Mouse (Mus musculus) 416B (cell line): ENCODE results near the gene Psmg3.

Experiments used
- DNase-seq: peaks from one replicate; pipeline ENCODE4 v3.0.0; 2011; ENCODE audit warnings: low read depth

The Psmg3 gene

DNA sequence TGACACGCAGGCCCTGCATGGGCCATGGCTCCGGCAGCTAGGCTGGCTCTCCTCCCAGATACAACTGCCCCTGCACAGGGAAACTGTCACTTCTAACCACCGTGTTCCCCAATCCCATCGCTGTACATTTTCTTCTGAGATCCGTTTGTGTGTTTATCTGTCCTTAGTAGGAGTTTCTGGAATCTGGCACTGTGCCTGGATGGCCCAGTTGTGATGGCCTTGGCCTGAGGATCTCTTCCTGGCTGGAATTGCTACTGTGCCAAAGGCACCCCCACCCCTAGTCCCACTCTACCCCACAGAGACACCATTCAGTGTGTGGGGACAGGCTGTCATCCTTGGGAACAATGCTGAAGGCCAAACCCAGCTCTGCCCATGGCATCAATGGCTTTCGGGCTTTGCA is 10.7 kb downstream of the Psmg3 start:
- DNase-seq: no peak

DNA sequence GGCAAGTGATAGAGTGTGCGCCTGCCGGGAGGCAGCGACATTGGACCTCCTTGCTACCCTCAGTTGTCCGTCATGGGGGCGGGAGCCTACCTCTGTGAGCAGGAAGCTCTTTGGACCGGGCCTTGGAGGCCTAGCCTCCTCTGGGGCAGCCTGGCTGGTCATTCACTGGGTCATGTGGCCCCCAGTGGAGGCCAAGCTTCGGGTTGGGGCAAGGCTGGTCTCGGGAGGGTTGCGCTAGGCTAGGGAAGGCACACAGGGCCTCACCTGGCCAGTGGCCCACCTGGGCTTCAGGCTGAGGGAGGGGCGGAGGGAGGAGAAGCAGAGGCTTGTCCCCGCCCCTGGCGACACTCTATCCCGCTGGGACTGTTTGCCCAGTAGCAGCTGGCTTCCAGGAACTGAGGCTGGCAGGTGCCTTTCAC is 12.7 kb downstream of the Psmg3 start:
- no peak for DNase-seq

DNA sequence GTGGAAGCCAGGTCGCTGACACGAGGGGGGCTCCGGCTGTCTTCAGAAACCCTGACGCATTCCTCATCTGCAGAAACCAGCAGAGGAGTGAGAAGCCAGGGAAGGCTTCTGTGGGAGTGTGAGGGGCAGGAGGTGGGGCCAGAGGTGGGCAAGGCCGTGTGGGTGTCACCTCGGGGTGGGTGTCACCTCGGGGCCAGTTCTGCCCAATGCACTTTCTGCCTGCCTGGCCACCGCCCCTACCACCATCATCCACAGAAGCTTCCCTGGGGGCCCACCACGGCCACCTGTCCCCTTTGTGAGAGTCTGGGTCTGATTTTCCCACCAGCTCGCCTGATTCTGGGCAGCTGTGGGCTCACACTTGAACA is 13.6 kb downstream of the Psmg3 start:
- no peak for DNase-seq

DNA sequence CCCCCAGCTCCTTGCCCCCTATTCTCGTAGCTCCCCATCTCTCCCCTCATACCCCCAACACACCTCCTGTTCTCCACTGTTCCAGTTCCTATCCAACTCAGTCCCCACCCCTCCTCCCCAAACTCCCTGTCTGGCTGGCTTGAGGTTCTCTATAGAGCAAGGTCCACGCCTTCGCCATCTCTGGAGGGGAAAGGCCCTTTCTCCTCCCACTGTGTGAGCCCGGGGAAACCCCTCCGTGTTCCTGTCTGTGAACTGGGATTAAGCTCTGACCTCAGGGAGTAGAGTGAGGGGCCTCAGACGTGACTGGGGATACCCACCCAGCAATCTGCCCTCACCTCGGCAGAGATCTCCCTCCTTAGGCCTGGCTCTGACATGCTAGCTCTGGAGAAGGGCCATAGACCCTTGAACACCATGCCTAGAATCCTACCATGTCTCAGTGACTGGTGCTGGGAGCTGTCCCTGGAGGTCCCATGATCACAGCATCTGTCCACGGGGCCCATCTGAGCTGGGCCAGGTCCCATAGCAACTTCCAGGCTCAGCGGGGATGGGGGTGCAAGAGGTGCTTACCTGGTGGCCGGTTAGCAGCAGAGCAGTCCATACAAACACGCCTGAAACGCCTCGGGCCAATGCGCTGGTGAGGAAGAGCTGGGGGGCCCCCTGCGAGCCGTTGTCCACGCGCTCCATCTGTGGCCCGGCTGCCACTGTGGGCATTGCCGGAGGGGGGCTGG is 14.1 kb downstream of the Psmg3 start:
- no peak for DNase-seq

DNA sequence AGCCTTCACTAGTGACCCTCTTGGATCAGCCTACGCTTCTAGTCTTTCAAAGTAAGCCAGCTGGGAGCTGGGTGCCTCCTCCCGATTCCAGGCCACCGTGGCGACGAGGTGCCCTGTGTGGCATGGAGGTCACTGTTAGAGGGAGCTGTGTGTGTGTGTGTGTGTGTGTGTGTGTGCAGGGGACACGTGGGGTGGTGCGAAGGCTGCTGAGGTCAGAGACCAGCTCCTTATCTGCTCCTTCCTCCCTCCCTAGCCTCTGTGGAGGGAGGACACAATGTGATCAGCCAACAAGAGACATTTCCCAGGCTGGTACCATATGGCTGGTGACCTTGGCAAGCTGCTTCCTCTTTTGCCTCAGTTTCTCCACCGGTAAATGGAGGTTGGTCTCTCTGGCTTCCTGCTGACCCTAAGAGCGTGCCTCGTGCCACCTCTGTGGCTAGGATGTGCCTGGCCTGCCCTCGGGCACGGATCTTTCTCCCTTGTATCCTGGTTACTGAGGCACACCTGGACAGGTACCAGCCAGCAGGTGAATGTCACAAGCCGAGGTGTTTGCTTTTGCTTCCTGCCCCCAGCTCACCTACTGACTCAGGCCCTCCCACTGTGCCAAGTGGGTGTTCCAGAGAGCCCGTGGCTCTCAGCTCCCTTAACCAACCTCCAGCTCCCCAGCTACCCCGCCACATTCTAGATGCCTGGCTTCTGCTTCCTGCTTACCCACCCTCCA is 14.8 kb downstream of the Psmg3 start:
- peak; percentile 45 for DNase-seq

DNA sequence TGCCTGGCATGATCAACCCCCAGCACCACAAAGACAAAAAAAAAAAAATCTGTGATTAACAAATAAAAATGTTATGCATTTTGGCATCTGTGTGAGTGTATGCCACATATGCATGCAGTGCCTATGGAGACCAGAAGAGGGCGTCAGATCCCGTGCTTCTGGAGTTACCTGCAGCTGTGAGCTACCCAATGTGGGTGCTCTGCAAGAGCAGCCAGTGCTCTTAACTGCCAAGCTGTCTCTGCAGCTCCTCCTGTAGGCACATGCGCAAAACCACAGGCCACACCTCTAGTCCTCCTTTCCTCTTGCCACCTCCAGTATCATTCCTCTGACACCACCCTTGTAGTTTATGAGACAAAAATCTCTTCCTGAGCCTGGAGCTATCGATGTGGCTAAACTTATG is 17.3 kb downstream of the Psmg3 start:
- peak; percentile 67 for DNase-seq

DNA sequence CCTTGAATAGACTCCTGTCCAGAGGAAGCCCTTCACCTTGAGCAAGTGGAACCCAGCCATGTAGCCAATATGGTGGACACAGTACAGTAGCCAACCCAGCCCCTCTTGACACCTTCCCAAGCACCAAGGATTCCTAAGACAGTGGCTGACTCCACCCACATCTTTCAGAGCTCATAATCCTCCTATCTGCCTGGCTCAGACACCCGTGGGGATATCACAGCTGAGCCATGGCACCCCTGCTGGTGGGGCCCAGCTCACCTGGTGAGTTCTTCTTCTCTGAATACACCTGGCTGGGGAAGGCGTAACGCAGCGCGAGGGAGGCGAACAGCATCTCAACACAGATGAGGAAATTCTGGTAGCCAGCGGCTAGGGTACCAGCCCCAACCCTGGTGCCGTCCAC is 20.8 kb downstream of the Psmg3 start:
- no peak for DNase-seq

DNA sequence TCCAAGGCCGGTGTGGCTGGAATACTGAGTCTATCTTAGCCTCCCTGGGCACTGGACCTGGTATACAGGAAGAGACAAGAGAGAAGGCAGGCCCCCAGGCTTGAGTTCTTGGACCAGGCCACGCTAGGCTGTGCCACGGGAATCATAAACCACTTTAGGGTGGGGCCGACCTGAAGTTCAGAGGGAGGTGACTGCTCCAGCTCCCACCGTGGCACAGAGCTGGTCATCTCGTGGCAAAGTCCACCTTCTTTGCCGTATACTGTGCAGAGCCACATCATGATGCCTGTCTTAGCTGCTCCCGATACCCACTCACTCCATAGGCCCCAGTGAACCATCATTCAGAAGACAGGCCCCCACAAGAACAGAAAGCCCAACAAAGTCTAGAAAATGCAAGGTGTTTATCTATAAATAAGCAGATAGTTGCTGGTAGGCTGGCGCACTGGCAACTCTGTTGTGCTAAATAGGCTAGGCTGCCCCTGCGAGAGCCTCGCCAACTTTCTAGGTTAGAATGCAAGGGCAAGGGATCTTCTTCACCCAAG is 22.0 kb downstream of the Psmg3 start:
- DNase-seq: no peak

DNA sequence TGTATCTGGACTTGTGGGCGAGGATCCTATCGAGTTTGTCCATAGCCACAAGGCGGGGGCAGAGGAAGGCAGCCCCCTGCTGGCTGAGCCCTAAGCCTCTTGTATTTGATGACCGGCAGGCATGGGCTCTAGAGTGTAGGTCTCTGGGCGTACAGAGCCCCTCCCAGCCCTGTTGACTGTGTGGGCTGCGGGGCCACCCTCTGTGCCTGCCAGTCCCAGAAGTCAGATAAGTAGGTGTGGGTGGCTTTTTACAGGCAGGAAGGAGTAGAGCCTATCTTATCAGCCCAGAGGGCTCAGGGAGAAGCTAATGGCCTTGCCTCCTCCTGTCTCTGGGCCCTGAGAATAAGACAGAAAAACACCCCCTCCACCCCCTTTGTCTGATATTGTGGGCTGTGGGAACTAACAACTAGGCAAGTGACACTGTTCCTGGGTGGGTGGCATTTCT is 22.6 kb downstream of the Psmg3 start:
- DNase-seq: peak; percentile 81

DNA sequence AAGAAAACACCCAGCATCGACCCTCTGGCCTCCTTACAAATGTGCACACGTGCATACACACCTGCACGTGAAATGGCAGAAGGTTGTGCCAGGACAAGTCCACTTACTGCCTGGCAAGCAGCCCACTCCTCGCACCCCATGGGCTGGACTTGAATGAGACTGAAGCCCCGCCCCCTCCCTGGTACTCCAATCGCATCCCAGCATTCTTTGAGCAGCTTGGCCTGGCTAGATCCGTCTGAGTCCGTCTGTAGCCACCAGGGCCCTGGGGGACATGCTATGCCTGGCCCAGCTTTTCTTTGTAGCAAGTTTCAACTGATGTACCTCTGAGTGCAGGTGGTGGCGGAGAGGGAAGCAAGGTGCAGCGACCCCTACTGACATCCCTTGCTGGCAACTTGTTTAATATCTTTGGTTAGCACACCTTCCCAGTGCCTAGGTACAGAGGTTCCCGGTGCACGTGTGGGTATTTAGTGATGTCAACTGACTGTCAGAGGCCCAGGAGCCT is 23.0 kb downstream of the Psmg3 start:
- peak; percentile 42 for DNase-seq

DNA sequence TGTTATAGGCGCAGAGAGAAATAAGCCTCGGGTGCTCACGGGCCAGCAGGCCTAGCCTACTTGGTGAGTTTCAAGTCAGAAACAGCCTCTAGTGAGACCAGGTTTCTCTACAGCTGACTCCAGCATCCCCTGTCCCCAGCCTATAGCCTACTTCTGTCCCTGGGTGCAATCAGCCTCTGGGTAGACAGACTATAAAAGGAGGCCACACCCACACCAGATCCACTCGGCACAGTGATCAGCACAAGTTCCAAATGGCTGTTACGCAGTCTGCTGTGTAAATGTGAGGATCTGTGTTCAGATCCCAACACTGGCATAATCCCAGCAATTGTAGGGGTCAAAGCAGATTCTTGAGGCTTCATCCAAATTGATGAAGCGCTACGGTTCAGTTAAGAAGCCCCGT is 23.5 kb downstream of the Psmg3 start:
- no peak for DNase-seq

DNA sequence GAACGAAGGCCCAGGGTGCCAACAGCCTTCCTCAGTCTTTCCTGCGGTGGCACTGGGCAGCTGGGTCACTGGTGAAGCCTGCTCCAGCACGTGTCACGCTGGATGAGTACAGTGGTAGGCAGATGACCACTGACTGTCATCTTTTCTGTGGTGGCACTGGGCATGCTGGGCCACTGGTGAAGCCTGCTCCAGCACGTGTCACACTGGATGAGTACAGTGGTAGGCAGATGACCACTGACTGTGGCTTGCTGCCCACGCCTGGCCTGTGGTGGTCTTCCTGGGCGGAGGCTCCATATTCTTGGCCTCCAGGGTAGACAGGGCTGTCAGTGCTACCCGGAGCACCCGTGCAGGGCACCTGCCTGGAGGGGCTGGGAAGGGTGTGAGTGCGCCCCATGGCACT is 24.8 kb downstream of the Psmg3 start:
- DNase-seq: no peak

DNA sequence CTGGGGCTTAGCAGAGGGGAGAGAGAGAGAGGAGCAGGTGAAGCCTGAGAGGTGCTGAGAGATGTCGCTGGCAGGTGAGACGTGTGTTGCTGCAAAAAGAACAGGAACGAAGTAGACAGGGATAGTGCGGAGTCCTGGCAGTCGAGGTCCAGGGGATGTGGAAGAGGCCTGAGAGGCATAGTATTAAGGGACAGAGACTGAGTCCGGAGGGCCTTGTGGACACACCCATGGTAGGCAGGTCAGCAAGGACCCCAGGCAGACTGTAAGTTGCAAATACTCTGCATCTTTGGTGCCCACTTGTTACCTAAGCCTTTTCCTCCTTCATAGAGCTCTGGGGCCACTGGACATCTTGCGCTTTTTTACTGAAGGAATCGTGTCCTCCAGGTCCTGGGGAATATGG is 25.5 kb downstream of the Psmg3 start:
- DNase-seq: no peak

DNA sequence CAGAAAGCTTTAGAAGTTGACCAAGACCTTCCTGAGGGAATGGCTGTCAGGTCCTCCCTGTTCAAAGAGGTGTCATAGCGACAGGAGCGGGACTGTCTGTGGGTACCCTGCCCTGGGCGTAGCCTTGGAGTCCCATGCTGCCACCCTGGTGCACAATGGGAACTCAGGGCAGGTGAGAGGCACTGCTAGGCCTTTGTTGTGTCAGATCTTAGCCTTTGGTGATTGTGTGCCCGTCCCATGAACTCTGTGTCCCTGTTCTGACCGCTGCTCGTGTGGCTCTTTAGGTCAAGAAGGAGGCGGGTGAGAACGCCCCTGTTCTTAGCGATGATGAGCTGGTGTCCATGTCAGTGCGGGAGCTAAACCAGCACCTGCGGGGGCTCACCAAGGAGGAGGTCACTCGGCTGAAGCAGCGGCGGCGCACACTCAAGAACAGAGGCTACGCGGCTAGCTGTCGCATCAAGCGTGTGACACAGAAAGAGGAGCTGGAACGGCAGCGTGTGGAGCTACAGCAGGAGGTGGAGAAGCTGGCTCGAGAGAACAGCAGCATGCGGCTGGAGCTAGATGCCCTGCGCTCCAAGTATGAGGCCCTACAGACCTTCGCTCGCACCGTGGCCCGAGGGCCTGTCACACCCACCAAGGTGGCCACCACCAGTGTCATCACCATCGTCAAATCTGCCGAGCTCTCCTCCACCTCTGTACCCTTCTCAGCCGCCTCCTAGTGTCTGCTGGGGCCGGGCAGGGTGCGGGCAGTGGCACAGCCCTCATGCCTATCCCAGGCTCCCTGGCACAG is 26.7 kb downstream of the Psmg3 start:
- DNase-seq: no peak

DNA sequence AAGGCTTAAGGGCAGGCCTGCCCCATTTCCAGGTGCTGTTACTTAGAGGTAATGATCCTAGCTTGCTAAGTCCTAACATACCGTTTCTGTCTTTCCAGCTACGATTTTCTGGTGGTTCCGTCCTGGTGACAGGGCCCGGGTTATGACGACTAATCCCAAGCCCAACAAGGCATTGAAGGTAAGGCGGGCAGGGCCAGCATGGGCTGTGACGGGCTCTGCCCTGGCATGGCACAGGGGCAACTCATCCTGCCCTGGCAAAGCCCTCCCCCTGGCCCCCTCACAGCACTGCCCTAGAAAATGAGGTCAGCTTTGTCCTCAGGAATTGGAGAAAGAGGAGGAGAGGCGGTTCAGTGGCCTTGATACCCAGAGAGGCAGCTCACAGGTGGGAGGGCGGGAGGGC is 27.6 kb downstream of the Psmg3 start:
- DNase-seq: no peak

DNA sequence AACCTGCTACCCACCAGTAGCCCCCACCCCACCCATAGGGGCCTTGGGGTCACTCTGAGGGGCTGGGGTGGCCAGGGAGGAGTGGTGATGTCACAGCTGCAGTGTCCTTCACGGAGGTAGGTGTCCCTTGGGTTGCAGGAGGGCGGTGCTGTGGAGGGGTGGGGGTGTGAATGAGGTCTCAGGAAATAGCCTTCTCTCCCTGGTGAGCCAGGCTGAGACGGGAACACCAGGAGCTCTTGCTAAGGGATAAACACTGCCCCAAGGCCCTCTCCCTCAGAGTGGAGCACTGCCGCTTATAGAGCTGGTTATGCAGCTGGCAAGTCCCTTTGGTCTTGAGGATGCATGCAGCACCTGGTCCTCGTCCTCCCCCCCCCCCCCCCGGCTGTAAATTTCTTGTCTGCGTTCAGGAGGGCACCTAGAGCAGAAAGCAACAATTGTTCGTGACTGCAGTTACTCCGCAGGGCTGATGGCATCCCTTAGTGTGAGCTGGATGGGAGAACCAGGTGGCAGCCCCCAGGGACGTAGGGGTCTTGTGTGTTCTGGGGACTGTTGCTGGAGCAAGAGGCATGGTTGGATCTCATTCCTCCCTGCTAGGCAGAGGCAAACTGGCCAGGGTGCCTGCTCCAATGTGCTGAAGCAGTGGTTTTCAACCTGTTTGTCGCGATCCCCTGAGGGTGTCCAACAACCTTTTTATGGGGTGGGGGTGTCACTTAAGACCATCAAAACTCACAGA is 28.4 kb downstream of the Psmg3 start:
- DNase-seq: no peak

DNA sequence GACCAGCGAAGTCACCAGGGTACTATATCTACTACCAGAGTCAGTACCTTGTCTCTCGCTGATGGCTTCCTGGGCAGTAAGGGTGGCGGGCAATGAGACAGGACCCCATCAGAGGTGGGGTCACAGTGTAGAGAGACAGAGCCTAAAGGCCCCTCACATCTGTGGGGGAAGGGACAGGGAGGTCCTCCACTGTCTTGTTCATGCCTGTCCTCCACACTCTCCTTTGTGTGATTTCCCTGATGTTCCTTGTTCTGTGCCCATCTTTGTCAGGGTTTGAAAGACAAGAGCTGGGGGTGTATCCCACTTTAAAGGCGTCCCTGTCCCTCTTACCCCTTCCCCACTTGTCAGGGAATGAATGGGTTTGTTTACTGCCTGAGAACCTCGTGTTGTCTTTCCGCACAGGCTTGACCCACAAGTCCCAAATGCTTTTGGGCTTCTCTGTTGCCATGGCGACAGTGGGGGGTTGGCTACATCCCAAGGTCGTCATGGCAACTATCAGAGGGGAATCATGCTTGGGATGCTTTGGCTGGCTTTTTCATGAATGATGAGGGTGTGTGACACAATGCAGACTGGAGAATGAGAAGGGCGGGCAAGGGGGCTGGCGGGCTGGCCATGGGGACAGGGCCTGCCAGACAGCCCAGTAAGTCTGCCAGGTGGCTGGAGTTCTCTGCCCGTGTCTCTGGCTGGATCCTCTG is 29.1 kb downstream of the Psmg3 start:
- DNase-seq: no peak

DNA sequence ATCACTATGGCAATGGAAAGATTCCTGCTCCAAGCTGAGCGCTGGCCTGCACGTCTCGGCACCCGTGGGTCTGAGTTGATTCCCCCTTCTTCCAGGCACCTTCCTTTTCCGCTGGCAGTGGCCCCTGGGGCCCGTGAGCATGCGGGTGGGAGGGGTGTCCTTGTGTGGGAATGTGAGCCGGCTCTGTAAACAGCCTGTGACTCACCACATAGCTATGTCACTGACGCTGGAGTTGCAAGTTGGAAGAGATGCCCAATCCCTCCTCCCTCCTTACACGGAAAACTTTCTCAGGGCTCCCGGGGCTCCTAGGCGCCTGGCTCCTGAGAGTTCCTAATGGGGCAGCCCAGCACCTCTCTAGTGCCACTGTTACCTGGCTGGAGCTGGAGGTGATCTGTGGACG is 29.8 kb downstream of the Psmg3 start:
- DNase-seq: peak; percentile 57

DNA sequence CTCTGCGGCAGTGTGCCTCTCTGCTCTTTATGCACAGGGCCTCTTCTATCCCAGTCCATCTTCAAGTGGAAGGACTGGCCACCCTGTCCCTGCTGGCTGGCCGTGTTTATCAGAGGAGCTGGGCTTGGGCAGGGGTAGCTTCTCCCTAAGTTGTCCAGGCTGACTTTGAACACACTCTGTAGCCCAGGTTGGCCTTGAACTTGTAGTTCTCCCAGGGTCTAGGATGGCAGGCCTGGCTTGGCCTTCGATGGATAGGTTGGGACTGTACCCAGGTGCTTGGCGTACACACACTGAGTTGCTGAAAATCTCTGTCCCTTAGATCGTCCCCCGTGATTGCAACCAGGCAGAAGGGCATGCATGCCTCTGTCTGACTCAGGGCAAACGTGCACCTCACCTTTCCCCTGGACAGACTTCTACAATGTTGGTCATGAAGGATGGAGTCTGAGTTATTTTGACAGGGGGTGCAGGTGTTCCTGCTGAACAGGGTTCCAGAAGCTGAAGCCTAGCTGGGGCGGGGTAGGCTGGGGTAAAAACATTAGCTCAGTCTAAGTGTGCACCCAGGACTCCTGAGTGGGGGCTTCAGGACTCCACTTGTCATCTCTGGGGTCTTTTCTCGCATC is 30.6 kb downstream of the Psmg3 start:
- DNase-seq: no peak

DNA sequence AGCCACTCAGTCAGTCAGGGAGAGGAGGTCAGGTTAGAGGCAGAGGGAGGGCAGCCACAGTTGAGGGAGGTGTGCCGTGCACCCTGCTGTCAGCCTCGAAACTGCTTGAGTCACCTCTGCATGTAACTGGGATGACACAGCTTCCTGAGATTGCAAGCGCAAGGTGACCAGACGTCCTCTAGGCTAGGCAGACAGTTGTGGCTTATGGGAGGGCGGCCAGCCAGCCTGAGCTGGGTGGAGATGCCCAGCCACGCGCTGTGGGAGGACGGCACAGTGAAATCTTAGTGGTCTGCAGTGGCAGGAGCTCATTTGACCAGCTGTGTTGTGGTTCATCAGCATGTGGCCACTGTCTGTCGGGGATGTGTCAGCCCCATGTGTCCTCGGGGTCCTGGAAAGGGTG is 31.7 kb downstream of the Psmg3 start:
- DNase-seq: peak; percentile 91

DNA sequence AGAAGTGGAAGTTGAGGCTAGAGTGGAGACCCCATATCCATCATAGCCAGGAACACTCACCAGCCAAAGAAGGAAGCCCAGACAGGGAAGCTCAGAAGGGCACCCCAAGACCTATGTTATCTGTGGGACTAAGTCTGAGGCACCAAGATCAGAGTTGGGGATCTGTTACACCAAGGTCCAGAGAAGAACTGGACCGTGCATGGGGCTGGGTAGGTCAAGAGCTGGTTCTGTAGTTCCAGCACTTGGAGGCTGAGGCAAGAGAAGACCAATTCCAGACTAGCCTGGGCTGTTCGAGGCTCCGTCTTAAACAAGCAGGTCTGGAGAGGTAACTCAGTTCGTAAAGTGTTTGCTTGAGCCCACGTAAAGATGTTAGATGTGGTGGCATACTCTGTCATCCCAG is 32.5 kb downstream of the Psmg3 start:
- no peak for DNase-seq
